Mouse (Mus musculus): ENCODE measurements around the gene Zc3h4.

- TF ChIP-seq USF1 (IDR thresholded peaks at IDR 0.05; ENCODE audit: low read depth) (no peak), CTCF (IDR thresholded peaks at IDR 0.05; ENCODE audit: control insufficient read depth, insufficient read depth, insufficient read length) (peak; percentile 75), MAX (IDR thresholded peaks at IDR 0.05) (no peak)
Measured at GRCm38 (mm10) chr7:16426129-16426729, 25.5 kb downstream of the Zc3h4 start.
